Mouse (Mus musculus): ENCODE results near the gene Ubr1.

Ubr1 gene

GRCm38 (mm10) chr2:120853151-120853550 is 117.4 kb downstream of the Ubr1 start:
- DNase-seq (ENCODE audit: low spot score in 2 of 2), result no peak

DNA sequence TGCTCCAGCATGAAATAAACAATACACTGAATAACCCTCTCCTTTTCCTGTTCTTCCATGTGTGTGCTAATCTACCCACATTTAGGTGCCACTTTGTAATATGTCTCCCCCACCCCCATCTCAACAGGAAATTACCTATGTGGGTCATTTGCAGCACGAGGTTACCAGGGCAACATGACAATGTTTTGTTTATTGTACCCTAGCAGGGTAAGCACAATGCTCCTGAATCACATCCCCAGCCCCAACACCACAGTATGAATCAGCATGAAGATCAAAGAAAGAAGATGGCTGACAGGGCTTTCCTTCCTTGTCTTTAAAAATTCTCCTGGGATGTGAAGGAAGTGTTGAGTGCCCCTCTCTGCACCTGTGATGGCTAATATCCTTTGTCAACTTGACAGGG is 117.9 kb downstream of the Ubr1 start:
- peak; percentile 13 to 38 for DNase-seq (ENCODE audit: low spot score in 2 of 2)

DNA sequence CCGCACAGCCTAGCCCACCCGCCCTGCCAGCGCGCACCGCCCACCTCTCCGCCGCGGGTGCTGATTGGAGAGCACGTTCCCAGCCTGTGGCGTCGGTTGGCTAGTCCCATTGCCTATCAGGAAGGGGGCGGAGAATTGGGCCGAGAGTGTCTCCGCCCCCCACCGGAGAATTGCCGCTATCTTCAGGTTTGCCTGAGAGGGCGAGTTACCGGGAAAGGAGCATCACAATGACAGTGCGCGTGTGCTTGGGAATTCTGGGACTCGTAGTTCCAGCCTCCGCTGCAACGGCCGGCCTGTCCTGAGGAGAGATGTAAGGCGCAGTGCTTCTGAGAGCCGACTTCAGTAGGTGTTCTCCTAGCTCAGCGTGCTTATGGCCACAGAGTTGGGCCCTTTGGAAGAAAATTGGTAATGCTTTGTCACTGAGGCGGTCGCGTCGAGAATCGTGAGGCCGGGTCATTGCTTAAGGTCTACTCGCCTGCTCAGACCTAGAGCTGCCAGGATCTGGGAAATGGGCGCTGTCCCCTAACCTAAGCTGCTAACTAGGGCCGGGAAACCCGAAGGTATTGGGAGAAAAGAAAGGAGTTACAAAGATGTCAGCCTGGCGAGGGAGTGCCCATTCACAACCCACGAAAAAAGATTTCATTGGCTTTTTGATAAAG is 120.0 kb downstream of the Ubr1 start, which contains the start of gene Ttbk2:
TSS of gene Ttbk2 (minus strand) at position 181 of the 659 bp plus-strand sequence.
- peak; percentile 91 to 93 for DNase-seq (ENCODE audit: low spot score in 2 of 2)

GRCm38 (mm10) chr2:120849449-120850423 is 120.8 kb downstream of the Ubr1 start, which contains the start of gene Cdan1:
Gene Cdan1, minus strand, starts transcription at chr2:120850128.
- DNase-seq (ENCODE audit: low spot score in 2 of 2), result no peak

DNA sequence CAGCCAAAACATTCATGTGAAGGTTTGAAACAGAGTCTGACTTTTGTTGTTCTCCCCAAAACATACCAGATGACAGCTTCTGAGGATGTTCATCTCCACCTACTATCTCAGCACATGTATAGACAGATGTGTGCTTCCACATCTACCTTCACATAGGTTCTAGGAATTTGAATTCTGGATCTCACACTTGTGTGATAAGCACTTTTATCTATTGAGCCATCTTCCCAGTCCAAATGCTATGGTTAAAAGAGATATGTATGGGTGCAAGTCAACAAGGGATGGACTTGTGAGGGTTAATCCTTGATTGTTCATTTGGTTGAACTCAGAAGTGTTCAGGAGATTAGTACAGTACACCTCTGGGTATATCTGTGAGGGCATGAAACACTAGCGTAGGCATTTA is 125.2 kb downstream of the Ubr1 start:
- DNase-seq (ENCODE audit: low spot score in 2 of 2), result no peak

- DNase-seq (ENCODE audit: low spot score in 2 of 2), result no peak
These were observed 126.5 kb downstream of the Ubr1 start for GRCm38 (mm10) chr2:120843990-120844389.

GRCm38 (mm10) chr2:120841211-120841610 is 129.3 kb downstream of the Ubr1 start:
- DNase-seq (ENCODE audit: low spot score in 2 of 2), result no peak

DNA sequence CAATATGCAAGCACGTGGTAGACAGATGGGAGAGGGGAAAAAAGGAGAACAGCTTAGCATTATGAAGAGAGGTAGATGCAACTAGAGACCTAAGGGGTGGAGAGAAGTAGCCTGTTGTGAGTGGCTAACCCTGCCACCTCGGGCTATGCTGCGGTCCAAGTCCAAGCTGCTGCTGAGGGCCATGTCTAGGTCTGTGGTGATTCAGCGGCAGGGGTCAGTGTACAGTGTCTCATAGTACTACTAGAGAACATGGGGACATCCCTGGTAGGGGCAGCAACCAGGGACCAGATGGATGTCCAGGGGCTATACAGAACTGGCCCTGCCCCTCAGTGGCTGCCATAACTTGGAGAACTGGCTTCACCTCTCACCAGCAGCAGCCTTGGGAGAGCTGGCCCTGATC is 135.3 kb downstream of the Ubr1 start:
- DNase-seq (ENCODE audit: low spot score in 2 of 2), result no peak

- DNase-seq (ENCODE audit: low spot score in 2 of 2), result no peak
These were observed 143.4 kb downstream of the Ubr1 start for GRCm38 (mm10) chr2:120826936-120827638.
